Comparison of ENCODE assay signal across 33 mouse cellular contexts in genomic region chr13:62245264-62245663, GRCm38 (mm10).
A peak's percentile ranks its signal among the peaks of the same experiment; 100 is the strongest.
DNase-seq lines count a peak whose midpoint lies in the region; ATAC-seq and TF ChIP-seq lines count a peak whose summit lies in the region.
"Had no signal": no experiment of that assay in that cellular context is flagged by ENCODE, and none has a peak within 500 bp of the region (broad histone marks: within the 10 kb centered on the region; RNA-seq: fewer than 3 reads in every experiment).

No protein-coding gene starts in this region.

- no peak overlapping the region for H3K4me3 ChIP-seq in E14TG2a.4 (replicated peaks; ENCODE audit: low read length)
- H3K4me3 ChIP-seq in MEL (ENCODE audit: control insufficient read depth in 1 of 2, insufficient read depth in 1 of 2, low read depth in 2 of 2, low read length in 2 of 2), result no peak overlapping the region
- H3K4me3 ChIP-seq: embryonic facial prominence, embryonic 10.5 days; embryonic facial prominence, embryonic 13.5 days; erythroblast, embryonic 14.5 days; forebrain, embryonic 12.5 days; heart, embryonic 12.5 days; heart, embryonic 15.5 days; hindbrain, embryonic 10.5 days; hindbrain, embryonic 13.5 days had no signal

- H3K36me3 ChIP-seq in E14TG2a.4 (ENCODE audit: insufficient read depth, low read length) (no peaks in the 10 kb centered on the region), MEL (ENCODE audit: control insufficient read depth in 1 of 2, insufficient read depth in 2 of 2, low read length in 2 of 2) (no peaks in the 10 kb centered on the region)
- H3K36me3 ChIP-seq: embryonic facial prominence, embryonic 10.5 days; embryonic facial prominence, embryonic 13.5 days; forebrain, embryonic 12.5 days; heart, embryonic 12.5 days; heart, embryonic 15.5 days; hindbrain, embryonic 10.5 days; hindbrain, embryonic 13.5 days had no signal

- TF ChIP-seq CTCF in E14TG2a.4 (conservative IDR thresholded peaks at IDR 0.05; ENCODE audit: low read length) (peak; percentile 73), MEL (IDR thresholded peaks at IDR 0.05 in 2 of 3, conservative IDR thresholded peaks at IDR 0.05 in 1 of 3; ENCODE audit: control insufficient read depth in 1 of 3, insufficient read depth in 1 of 3, low read depth in 2 of 3, low read length in 3 of 3, poor library complexity in 1 of 3, severe bottlenecking in 1 of 3) (peak in 2 of 3 experiments; percentile 23 to 45; a peak in 3 of 6 replicates)

- no peaks in the 10 kb centered on the region for H3K79me2 ChIP-seq in MEL (ENCODE audit: control insufficient read depth, insufficient read depth, low read length, poor library complexity)

- H3K27ac ChIP-seq in MEL (ENCODE audit: control insufficient read depth, low read depth, low read length), result no peak overlapping the region
- H3K27ac ChIP-seq: embryonic facial prominence, embryonic 10.5 days; embryonic facial prominence, embryonic 13.5 days; forebrain, embryonic 12.5 days; heart, embryonic 15.5 days; hindbrain, embryonic 10.5 days; hindbrain, embryonic 13.5 days had no signal

- DNase-seq in 3T3-L1 (ENCODE audit: low read depth, low spot score) (peak; percentile 14), MEL (ENCODE audit: low read depth, low spot score) (peak; percentile 28), ZHBTc4 (ENCODE audit: low read depth, low spot score) (peak; percentile 54)
- no peak for DNase-seq in layer of hippocampus, postnatal 10 days (ENCODE audit: low spot score in 2 of 2)
- DNase-seq in retina, embryonic 14.5 days (ENCODE audit: low spot score), result no peak
- DNase-seq in spleen, postnatal 10 days (ENCODE audit: low spot score in 2 of 2), result no peak
- DNase-seq: adrenal gland, adult 2 months; adrenal gland, postnatal 14 days; cerebellum, adult 11 months; cerebellum, adult 2 months; cerebellum, postnatal 10 days; cerebellum, postnatal 36 days; embryo, embryonic 11 days; gastrocnemius, postnatal 14 days; heart, adult 18-20 months; heart, postnatal 10 days; heart, postnatal 36 days; kidney, adult 18-20 months had no signal

- ATAC-seq in megakaryocyte progenitor cell, adult 5-6 weeks (replicated peaks; ENCODE audit: poor library complexity), result no peak
- ATAC-seq: CD4-positive, CD25-positive, alpha-beta regulatory T cell, adult 4 months; forebrain, embryonic 16.5 days; hindbrain, embryonic 16.5 days; inflammation-experienced regulatory T-cells, adult 6 months; intestine, embryonic 16.5 days had no signal

- no peaks in the 10 kb centered on the region for H3K27me3 ChIP-seq in E14TG2a.4 (ENCODE audit: insufficient read depth, low read length)
- no peaks in the 10 kb centered on the region for H3K27me3 ChIP-seq in MEL (ENCODE audit: control insufficient read depth in 1 of 2, insufficient read depth in 2 of 2, low read length in 2 of 2)
- H3K27me3 ChIP-seq: embryonic facial prominence, embryonic 13.5 days; forebrain, embryonic 12.5 days; heart, embryonic 12.5 days; heart, embryonic 15.5 days; hindbrain, embryonic 13.5 days had no signal

- H3K9ac ChIP-seq in MEL (ENCODE audit: control insufficient read depth, low read depth, low read length, poor library complexity, severe bottlenecking), result no peak overlapping the region
- H3K9ac ChIP-seq: embryonic facial prominence, embryonic 13.5 days; forebrain, embryonic 12.5 days; heart, embryonic 12.5 days; heart, embryonic 15.5 days; hindbrain, embryonic 13.5 days had no signal

- H3K9me3 ChIP-seq in E14TG2a.4 (ENCODE audit: low read length), result no peaks in the 10 kb centered on the region
- no peaks in the 10 kb centered on the region for H3K9me3 ChIP-seq in MEL (replicated peaks; ENCODE audit: insufficient read depth, low read length)
- H3K9me3 ChIP-seq: heart, embryonic 15.5 days had no signal

- TF ChIP-seq RAD21 in MEL (IDR thresholded peaks at IDR 0.05; ENCODE audit: low read depth, low read length), result peak; percentile 59

- peaks cover 12% of the 10 kb centered on the region for H3K4me1 ChIP-seq in E14TG2a.4 (replicated peaks; ENCODE audit: low read depth, low read length)
- no peaks in the 10 kb centered on the region for H3K4me1 ChIP-seq in MEL (ENCODE audit: control insufficient read depth in 1 of 2, insufficient read depth in 2 of 2, low read length in 2 of 2)
- H3K4me1 ChIP-seq: embryonic facial prominence, embryonic 10.5 days; embryonic facial prominence, embryonic 13.5 days; forebrain, embryonic 12.5 days; heart, embryonic 12.5 days; heart, embryonic 15.5 days; hindbrain, embryonic 10.5 days; hindbrain, embryonic 13.5 days had no signal

- TF ChIP-seq POLR2A in MEL (IDR thresholded peaks at IDR 0.05; ENCODE audit: control insufficient read depth in 1 of 2, insufficient read depth in 1 of 2, low read depth in 1 of 2, low read length in 2 of 2, poor library complexity in 1 of 2), result no peak

- no peak for TF ChIP-seq EP300 in MEL (IDR thresholded peaks at IDR 0.05; ENCODE audit: low read depth in 1 of 2, low read length in 2 of 2)

TF ChIP-seq in MEL, 35 proteins besides CTCF, POLR2A, EP300 and RAD21:
- peak; percentile 26; the same call in 1 of the 2 replicates for TF ChIP-seq ZC3H11A (IDR thresholded peaks at IDR 0.05; ENCODE audit: low read depth, low read length)
- peak; percentile 40 for TF ChIP-seq SMC3 (IDR thresholded peaks at IDR 0.05; ENCODE audit: low read depth, low read length)
- TF ChIP-seq ELF1 (IDR thresholded peaks at IDR 0.05; ENCODE audit: low read depth, low read length), result no peak
TF ChIP-seq in MEL: peak in this region for 2.

Comparison
In these comparisons a context has a peak if more than half of its experiments do, and no peak if none do; other contexts are left out.
1. DNase-seq: peak in 3T3-L1 (single experiment), MEL (single experiment) and ZHBTc4 (single experiment); none in layer of hippocampus, postnatal 10 days (0 of 2), retina, embryonic 14.5 days (single experiment) and spleen, postnatal 10 days (0 of 2).